Mouse (Mus musculus) midbrain, postnatal 0 days (tissue): Measurements from ENCODE around the gene Klhdc8b. TPM values are rescaled to one million over a fixed set of nuclear protein-coding genes. Genes with fewer than 3 reads are reported as not detected.

Experiments used
- ATAC-seq: fragments of 200-750 bp; cut with Nextera tagmentation; 2 replicates; pipeline ENCODE4 v1.8.0; 2017; ENCODE audit warnings: moderate number of reproducible peaks, mild to moderate bottlenecking, moderate TSS enrichment, moderate library complexity; ENCODE audit not compliant: low FRiP score
- DNase-seq: peaks from one replicate; pipeline ENCODE4 v3.0.0-alpha.2; 2015; ENCODE audit warnings: low spot score
- H3K27ac ChIP-seq: fragments of 300-500 bp; sonication (generic); 2 replicates; pipeline ENCODE4 v1.5.1; 2014; ENCODE audit warnings: low read depth, mild to moderate bottlenecking, low read length, mixed read lengths
- H3K27me3 ChIP-seq: fragments of 300-500 bp; sonication (generic); 2 replicates; pipeline ENCODE4 v1.6.1; 2014; ENCODE audit warnings: low read length, control low read depth, mixed read lengths; ENCODE audit not compliant: insufficient read depth
- H3K36me3 ChIP-seq: fragments of 300-500 bp; sonication (generic); 2 replicates; pipeline ENCODE4 v1.6.1; 2014; ENCODE audit warnings: low read length, control low read depth, mixed read lengths; ENCODE audit not compliant: insufficient read depth
- H3K4me1 ChIP-seq: fragments of 300-500 bp; sonication (generic); 2 replicates; pipeline ENCODE4 v1.6.1; 2014; ENCODE audit warnings: mild to moderate bottlenecking, control low read depth, antibody characterized with exemption, low read length, mixed read lengths; ENCODE audit not compliant: insufficient read depth
- H3K4me2 ChIP-seq: fragments of 300-500 bp; sonication (generic); 2 replicates; pipeline ENCODE4 v1.6.1; 2014; ENCODE audit warnings: low read depth, mild to moderate bottlenecking, low read length, mixed read lengths; ENCODE audit not compliant: poor library complexity, severe bottlenecking
- H3K4me3 ChIP-seq: fragments of 300-500 bp; sonication (generic); 2 replicates; pipeline ENCODE4 v1.5.1; 2014; ENCODE audit warnings: low read depth, mild to moderate bottlenecking, low read length, moderate library complexity
- H3K9ac ChIP-seq: fragments of 300-500 bp; sonication (generic); replicated peaks from 2 replicates; pipeline ENCODE4 v1.6.1; 2014; ENCODE audit warnings: mild to moderate bottlenecking, low read length, moderate library complexity, mixed read lengths; ENCODE audit not compliant: poor library complexity, severe bottlenecking
- H3K9me3 ChIP-seq: fragments of 300-500 bp; sonication (generic); 2 replicates; pipeline ENCODE4 v1.6.1; 2016; ENCODE audit warnings: low read length, control low read depth
- CTCF ChIP-seq: IDR thresholded peaks from 2 replicates; pipeline ENCODE4 v1.5.1; 2016; ENCODE audit warnings: antibody characterized with exemption, mild to moderate bottlenecking
- WGBS: fragments of 180-500 bp; shearing (Covaris S2); extraction: QIAGEN DNeasy Blood & Tissue Kit; methylation state at CpG from one replicate; pipeline ENCODE4 v1.1.7; 2014; 5-methylcytosine and 5-hydroxymethylcytosine counted together
- polyA plus RNA-seq: library from polyadenylated mRNA; unstranded; fragments of >200 nt; fragmentation: Nextera tagmentation; extraction: Ambion mirVana; gene quantifications from 2 replicates; pipeline ENCODE4 v1.2.1, GENCODE M21; 2015
- total RNA-seq: library from RNA; depleted of rRNA; stranded (reverse); fragments of >200 nt; gene quantifications from 2 replicates; pipeline ENCODE4 v1.2.3, GENCODE M21; 2014

Gene Klhdc8b
- total and polyA plus RNA-seq, 2 experiments from 2014 or later, result 56.1 to 86.3 TPM

DNA sequence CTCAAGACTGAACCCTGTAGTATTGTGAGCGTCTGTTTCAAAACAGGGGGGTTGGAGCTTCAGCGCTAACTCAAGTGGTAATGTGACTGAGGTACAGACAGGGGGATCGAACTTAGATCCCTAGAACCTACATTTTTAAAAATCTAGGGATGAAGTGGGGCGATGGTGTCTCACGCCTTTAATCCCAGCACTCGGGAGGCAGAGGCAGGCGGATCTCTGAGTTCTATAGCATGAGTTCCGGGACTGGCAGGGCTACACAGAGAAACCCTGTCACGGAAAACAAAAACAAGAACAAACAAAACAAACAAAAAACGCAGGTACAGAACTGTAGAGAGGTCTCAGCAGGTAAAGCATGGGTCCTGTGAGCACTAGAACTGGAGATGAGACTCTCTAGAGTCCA lies 4.4 kb downstream of the Klhdc8b start:
- Histone ChIP-seq H3K27me3 (no peaks in the 10 kb centered on the region), H3K9ac (no peak overlapping the region), H3K4me1 (peaks cover 12% of the 10 kb centered on the region), H3K36me3 (no peaks in the 10 kb centered on the region), H3K9me3 (no peaks in the 10 kb centered on the region), H3K27ac (no peak overlapping the region), H3K4me2 (no peak overlapping the region), H3K4me3 (no peak overlapping the region)
- ATAC-seq, result no peak
- no peak for DNase-seq
- TF ChIP-seq CTCF, result no peak
- WGBS, result 87% methylated on average over 10 of the region's 10 CpGs

DNA sequence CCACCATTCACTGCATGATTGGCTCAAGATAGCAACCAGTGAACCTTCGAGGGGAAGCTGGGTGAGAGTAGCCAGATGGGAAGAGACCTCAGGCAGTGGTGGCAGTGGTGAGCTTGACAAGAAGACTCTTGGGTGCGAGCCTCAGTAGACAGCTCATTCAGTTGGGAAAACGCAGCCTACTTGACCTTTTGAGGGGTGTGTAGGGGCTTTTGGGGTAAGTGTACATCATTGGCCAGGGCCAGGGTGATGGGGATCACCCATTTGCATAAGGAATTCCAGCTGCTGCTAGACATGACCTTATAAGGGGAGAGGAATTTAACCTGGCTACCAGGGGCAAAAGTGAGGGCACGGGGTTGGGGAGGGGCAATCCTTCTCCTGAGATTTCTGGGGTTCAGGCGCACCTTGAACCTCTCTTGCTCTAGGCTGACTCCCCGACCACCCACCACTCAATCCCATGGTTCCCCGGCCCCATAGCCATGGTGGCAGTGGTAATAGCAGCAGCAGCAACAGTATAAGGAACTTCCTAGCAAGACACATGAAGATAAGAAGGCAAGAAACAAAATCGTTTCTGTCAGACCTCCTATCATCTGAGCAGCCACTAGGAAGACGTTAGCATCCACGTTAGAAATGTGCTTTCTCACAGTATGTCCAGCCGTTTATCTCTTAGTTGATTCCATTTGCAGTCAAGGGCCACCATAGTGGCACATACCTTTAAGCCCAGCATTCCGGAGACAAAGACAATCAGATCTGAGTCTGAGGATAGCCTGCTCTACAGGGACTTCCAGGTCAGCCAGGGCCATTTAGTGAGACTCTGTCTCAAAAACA lies 5.4 kb downstream of the Klhdc8b start:
- Histone ChIP-seq H3K36me3 (no peaks in the 10 kb centered on the region), H3K4me2 (no peak overlapping the region), H3K9me3 (no peaks in the 10 kb centered on the region), H3K9ac (no peak overlapping the region), H3K27me3 (no peaks in the 10 kb centered on the region), H3K4me3 (no peak overlapping the region), H3K27ac (no peak overlapping the region), H3K4me1 (peaks cover 14% of the 10 kb centered on the region)
- 73% methylated on average over 12 of the region's 12 CpGs for WGBS
- no peak for DNase-seq
- TF ChIP-seq CTCF, result no peak
- ATAC-seq, result no peak

DNA sequence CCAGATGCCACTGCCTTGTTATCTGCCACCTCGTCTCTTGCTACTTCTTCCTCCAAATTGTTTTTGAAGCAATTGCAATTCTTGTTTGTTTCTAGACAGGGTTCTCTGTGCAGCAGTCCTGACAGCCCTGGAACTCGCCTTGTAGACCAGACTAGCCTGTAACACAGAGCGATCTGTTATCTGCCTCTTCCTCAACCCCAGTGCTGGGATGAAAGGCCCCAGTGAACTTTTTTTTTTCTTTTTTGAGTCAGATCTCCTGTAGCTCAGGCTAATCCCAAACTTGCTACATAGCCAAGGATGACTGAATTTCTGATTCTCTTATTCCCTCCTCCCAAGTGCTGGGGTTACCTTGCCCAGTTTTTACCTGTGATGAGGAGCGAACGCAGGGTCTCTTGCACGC lies 7.0 kb downstream of the Klhdc8b start:
- no peaks in the 10 kb centered on the region for H3K36me3 ChIP-seq
- H3K4me2 ChIP-seq, result no peak overlapping the region
- WGBS, result 90% methylated on average over 6 of the region's 6 CpGs
- no peak for TF ChIP-seq CTCF
- H3K9ac ChIP-seq, result 0 out of 2 replicates have a peak overlapping the region, but pooled peaks have one; percentile 19
- DNase-seq (no peak), ATAC-seq (no peak)
- no peak overlapping the region for H3K4me3 ChIP-seq
- no peaks in the 10 kb centered on the region for H3K9me3 ChIP-seq
- H3K27me3 ChIP-seq, result no peaks in the 10 kb centered on the region
- H3K27ac ChIP-seq, result no peak overlapping the region
- H3K4me1 ChIP-seq, result peaks cover 28% of the 10 kb centered on the region

DNA sequence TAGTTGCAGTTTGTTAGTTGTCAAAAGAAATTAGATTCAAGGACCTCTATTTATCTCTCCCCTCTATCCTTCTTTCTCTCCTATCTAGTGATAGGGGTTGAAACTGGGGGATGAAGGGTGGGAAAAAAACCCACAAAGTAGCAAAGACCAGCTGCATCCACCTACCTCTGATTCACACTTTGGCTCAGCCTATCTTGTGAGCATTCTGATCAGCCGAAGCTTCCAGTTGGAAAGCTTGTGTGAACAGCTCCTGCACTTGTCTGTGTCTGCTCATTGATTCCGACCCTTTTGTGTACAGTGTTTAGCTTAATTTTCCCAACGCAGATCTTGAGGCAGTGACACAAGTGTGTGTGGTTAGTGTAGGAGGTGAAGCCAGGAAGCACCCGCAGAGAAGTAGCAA lies 7.9 kb downstream of the Klhdc8b start:
- TF ChIP-seq CTCF, result no peak
- Histone ChIP-seq H3K9me3 (no peaks in the 10 kb centered on the region), H3K36me3 (peaks cover 6% of the 10 kb centered on the region), H3K4me1 (peaks cover 29% of the 10 kb centered on the region), H3K27me3 (no peaks in the 10 kb centered on the region), H3K9ac (peak overlapping the region; percentile 90), H3K4me3 (peak overlapping the region; percentile 75), H3K27ac (peak overlapping the region; percentile 82), H3K4me2 (peak overlapping the region; percentile 73)
- DNase-seq, result no peak
- no peak for ATAC-seq
- 68% methylated on average over 4 of the region's 4 CpGs for WGBS

DNA sequence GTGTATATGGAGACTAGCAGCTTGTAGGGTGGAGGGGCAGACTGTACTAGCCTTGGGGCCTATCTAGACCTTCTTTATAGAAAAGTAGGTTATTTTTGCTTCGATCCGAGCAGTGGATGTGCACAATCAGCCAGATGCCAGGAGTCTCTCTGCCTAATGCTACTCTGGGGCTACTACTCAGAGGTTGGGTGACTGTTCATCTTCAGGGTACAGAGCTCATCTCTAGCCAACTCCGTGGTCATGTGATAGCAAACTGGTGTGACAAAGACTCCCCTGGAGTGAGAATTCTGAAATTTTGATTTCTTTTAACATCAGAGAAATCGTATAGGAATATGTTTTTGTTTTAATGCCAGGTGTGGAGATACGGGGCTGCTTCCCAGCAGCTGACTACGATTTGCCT lies 8.5 kb downstream of the Klhdc8b start:
- DNase-seq (no peak), ATAC-seq (peak; percentile 36)
- Histone ChIP-seq H3K27me3 (no peaks in the 10 kb centered on the region), H3K9ac (peak overlapping the region; percentile 90), H3K27ac (peak overlapping the region; percentile 82), H3K36me3 (peaks cover 12% of the 10 kb centered on the region), H3K4me2 (peak overlapping the region; percentile 73), H3K4me1 (peaks cover 29% of the 10 kb centered on the region), H3K4me3 (peak overlapping the region; percentile 75), H3K9me3 (no peaks in the 10 kb centered on the region)
- no peak for TF ChIP-seq CTCF
- 27% methylated on average over 6 of the region's 6 CpGs for WGBS

DNA sequence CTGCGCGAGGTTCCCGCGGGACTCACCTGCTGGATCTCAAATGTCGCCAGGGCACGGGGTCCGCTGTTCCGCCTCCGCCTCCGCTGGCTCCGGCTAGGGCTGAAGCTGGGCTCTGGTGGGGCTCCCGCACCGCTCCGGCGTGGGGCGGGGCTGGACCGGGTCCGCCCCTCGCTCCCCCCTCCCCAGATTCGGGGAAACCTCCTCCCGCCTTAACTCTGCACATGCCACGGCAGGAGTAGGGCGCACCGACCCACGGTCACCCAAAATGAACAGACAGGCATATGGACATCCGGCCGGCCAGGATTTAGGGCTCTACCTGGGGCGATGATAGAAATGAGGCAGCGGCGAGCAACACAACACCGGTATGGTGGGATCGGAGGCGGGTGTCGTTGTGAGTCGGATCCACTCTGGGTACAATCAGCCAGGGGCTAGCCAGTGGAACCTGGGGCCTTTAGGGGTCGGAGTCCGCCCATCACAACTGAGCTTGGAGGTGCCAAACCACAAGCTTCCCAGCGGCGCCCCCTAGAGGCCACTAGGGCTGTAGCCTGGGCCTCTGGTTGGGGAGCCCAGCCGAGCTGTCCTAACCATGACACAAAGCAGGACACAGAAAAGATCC lies 9.0 kb downstream of the Klhdc8b start:
- TF ChIP-seq CTCF, result peak; percentile 93
- H3K4me1 ChIP-seq, result peaks cover 29% of the 10 kb centered on the region
- WGBS, result under 1% methylated on average over 39 of the region's 40 CpGs
- H3K36me3 ChIP-seq, result peaks cover 17% of the 10 kb centered on the region
- H3K4me2 ChIP-seq, result peak overlapping the region; percentile 73
- ATAC-seq (peak; percentile 86), DNase-seq (peak; percentile 94)
- peak overlapping the region; percentile 90 for H3K9ac ChIP-seq
- peak overlapping the region; percentile 82 for H3K27ac ChIP-seq
- no peaks in the 10 kb centered on the region for H3K9me3 ChIP-seq
- no peaks in the 10 kb centered on the region for H3K27me3 ChIP-seq
- peak overlapping the region; percentile 75 for H3K4me3 ChIP-seq
